Mouse (Mus musculus) CH12.LX (cell line): ENCODE results near the gene Cntnap1. TPM values are rescaled to one million over a fixed set of nuclear protein-coding genes. Genes with fewer than 3 reads are reported as not detected.

Source experiments
- DNase-seq: peaks from one replicate; pipeline ENCODE4 v3.0.0-alpha.2; 2013; ENCODE audit errors: extremely low read depth
- H3K27ac ChIP-seq: 2 replicates; pipeline ENCODE4 v1.5.1; 2012; ENCODE audit warnings: low read depth, mild to moderate bottlenecking, control low read depth, moderate library complexity; ENCODE audit not compliant: insufficient read depth
- H3K27me3 ChIP-seq: replicated peaks from 2 replicates; pipeline ENCODE3; 2012; ENCODE audit warnings: inconsistent platforms
- H3K36me3 ChIP-seq, 2 experiments: replicated peaks in 1 of 2; 2 replicates each; pipeline versions ENCODE3 to v1.6.1; 2012; ENCODE audit warnings: inconsistent platforms in 1 of 2, low read length in 1 of 2, mild to moderate bottlenecking in 1 of 2, mixed read lengths in 1 of 2, moderate library complexity in 1 of 2; ENCODE audit not compliant: control insufficient read depth in 1 of 2, insufficient read depth in 1 of 2
- H3K4me1 ChIP-seq, 2 experiments: 2 replicates each; pipeline ENCODE4 v1.6.1; 2012; ENCODE audit warnings: inconsistent platforms in 1 of 2, moderate library complexity in 1 of 2; ENCODE audit not compliant: insufficient read depth in 2 of 2, control insufficient read depth in 1 of 2
- H3K4me2 ChIP-seq: 2 replicates; pipeline ENCODE4 v1.6.1; 2012; ENCODE audit warnings: low read depth, mild to moderate bottlenecking, control low read depth; ENCODE audit not compliant: poor library complexity, insufficient read depth, severe bottlenecking
- H3K4me3 ChIP-seq, 3 experiments: fragments of 150-350 bp in 1 of 3; sonication (generic) in 1 of 3; replicated peaks in 1 of 3; 2 replicates each; pipeline versions ENCODE3 to v1.5.1; 2011 to 2012; ENCODE audit warnings: low read depth in 2 of 3, low read length in 2 of 3, mild to moderate bottlenecking in 2 of 3, moderate library complexity in 2 of 3, control low read depth in 1 of 3, improper control_type of control experiment in 1 of 3, inconsistent platforms in 1 of 3, mixed read lengths in 1 of 3; ENCODE audit not compliant: poor library complexity in 1 of 3
- H3K79me2 ChIP-seq: replicated peaks from 2 replicates; pipeline ENCODE4 v1.6.1; 2012; ENCODE audit warnings: mild to moderate bottlenecking, moderate library complexity; ENCODE audit not compliant: control insufficient read depth, poor library complexity, insufficient read depth, severe bottlenecking; ENCODE audit errors: extremely low read depth
- H3K9ac ChIP-seq: 2 replicates; pipeline ENCODE4 v1.6.1; 2012; ENCODE audit warnings: low read depth, mild to moderate bottlenecking, control low read depth, moderate library complexity; ENCODE audit not compliant: insufficient read depth
- H3K9me3 ChIP-seq: replicated peaks from 2 replicates; pipeline ENCODE3; 2012; ENCODE audit warnings: low read length, inconsistent platforms, mixed read lengths
- BHLHE40 ChIP-seq: IDR thresholded peaks from 2 replicates; pipeline ENCODE4 v1.6.1; 2011; ENCODE audit warnings: mild to moderate bottlenecking, low read depth, low read length, improper control_type of control experiment
- CHD1 ChIP-seq: IDR thresholded peaks from 2 replicates; pipeline ENCODE4 v1.6.1; 2012; ENCODE audit warnings: low read depth, low read length, improper control_type of control experiment, inconsistent platforms
- CHD2 ChIP-seq: IDR thresholded peaks from 2 replicates; pipeline ENCODE4 v1.6.1; 2011; ENCODE audit warnings: low read length, improper control_type of control experiment
- E2F4 ChIP-seq: IDR thresholded peaks from 2 replicates; pipeline ENCODE4 v1.6.1; 2011; ENCODE audit warnings: low read depth, low read length, improper control_type of control experiment; ENCODE audit not compliant: insufficient replicate concordance
- EP300 ChIP-seq: IDR thresholded peaks from 2 replicates; pipeline ENCODE4 v1.6.1; 2011; ENCODE audit warnings: low read length, improper control_type of control experiment
- ETS1 ChIP-seq: conservative IDR thresholded peaks from 2 replicates; pipeline ENCODE4 v1.6.1; 2012; ENCODE audit warnings: low read depth, mild to moderate bottlenecking, inconsistent platforms, low read length, improper control_type of control experiment, moderate library complexity
- GABPA ChIP-seq: IDR thresholded peaks from 2 replicates; pipeline ENCODE4 v1.6.1; 2012; ENCODE audit warnings: low read depth, low read length, improper control_type of control experiment, inconsistent platforms; ENCODE audit not compliant: insufficient replicate concordance
- HCFC1 ChIP-seq: IDR thresholded peaks from 2 replicates; pipeline ENCODE4 v1.6.1; 2012; ENCODE audit warnings: low read depth, mild to moderate bottlenecking, inconsistent platforms, low read length, improper control_type of control experiment
- JUND ChIP-seq: conservative IDR thresholded peaks from 2 replicates; pipeline ENCODE4 v1.6.1; 2011; ENCODE audit warnings: low read depth, low read length, improper control_type of control experiment
- MAFK ChIP-seq: IDR thresholded peaks from 2 replicates; pipeline ENCODE4 v1.6.1; 2011; ENCODE audit warnings: low read length, improper control_type of control experiment; ENCODE audit not compliant: insufficient replicate concordance
- MAZ ChIP-seq: IDR thresholded peaks from 2 replicates; pipeline ENCODE4 v1.6.1; 2012; ENCODE audit warnings: low read depth, mild to moderate bottlenecking, inconsistent platforms, low read length, improper control_type of control experiment, moderate library complexity
- NRF1 ChIP-seq: IDR thresholded peaks from 2 replicates; pipeline ENCODE4 v1.6.1; 2014; ENCODE audit warnings: low read depth, mild to moderate bottlenecking, inconsistent platforms, low read length, improper control_type of control experiment, moderate library complexity
- PAX5 ChIP-seq: IDR thresholded peaks from 2 replicates; pipeline ENCODE4 v1.6.1; 2012; ENCODE audit warnings: low read length, inconsistent platforms, mixed read lengths
- POLR2AphosphoS2 ChIP-seq: IDR thresholded peaks from 2 replicates; pipeline ENCODE4 v1.6.1; 2011; ENCODE audit warnings: low read depth, low read length, improper control_type of control experiment
- RAD21 ChIP-seq: IDR thresholded peaks from 2 replicates; pipeline ENCODE4 v1.6.1; 2011; ENCODE audit warnings: low read depth, mild to moderate bottlenecking, low read length, improper control_type of control experiment, moderate library complexity
- SIN3A ChIP-seq: IDR thresholded peaks from 2 replicates; pipeline ENCODE4 v1.6.1; 2012; ENCODE audit warnings: low read length, improper control_type of control experiment, inconsistent platforms
- SMC3 ChIP-seq: IDR thresholded peaks from 2 replicates; pipeline ENCODE4 v1.6.1; 2011; ENCODE audit warnings: low read depth, low read length, improper control_type of control experiment
- TBP ChIP-seq: conservative IDR thresholded peaks from 2 replicates; pipeline ENCODE4 v1.6.1; 2011; ENCODE audit warnings: low read depth, low read length, improper control_type of control experiment
- UBTF ChIP-seq: IDR thresholded peaks from 2 replicates; pipeline ENCODE4 v1.6.1; 2012; ENCODE audit warnings: low read depth, mild to moderate bottlenecking, inconsistent platforms, low read length, improper control_type of control experiment, moderate library complexity
- USF1 ChIP-seq: IDR thresholded peaks from 2 replicates; pipeline ENCODE4 v1.6.1; 2014; ENCODE audit warnings: low read depth, mild to moderate bottlenecking, inconsistent platforms, low read length, improper control_type of control experiment
- USF2 ChIP-seq: conservative IDR thresholded peaks from 2 replicates; pipeline ENCODE4 v1.6.1; 2011; ENCODE audit warnings: low read depth, low read length, improper control_type of control experiment
- ZC3H11A ChIP-seq: IDR thresholded peaks from 2 replicates; pipeline ENCODE4 v1.6.1; 2012; ENCODE audit warnings: low read depth, mild to moderate bottlenecking, inconsistent platforms, low read length, improper control_type of control experiment
- ZKSCAN1 ChIP-seq: IDR thresholded peaks from 2 replicates; pipeline ENCODE4 v1.6.1; 2012; ENCODE audit warnings: low read depth, inconsistent platforms, low read length, improper control_type of control experiment, borderline replicate concordance
- ZMIZ1 ChIP-seq: IDR thresholded peaks from 2 replicates; pipeline ENCODE4 v1.6.1; 2012; ENCODE audit warnings: low read depth, mild to moderate bottlenecking, inconsistent platforms, low read length, improper control_type of control experiment
- dilution Hi-C: fragments of 300-500 bp; cut with MboI; formaldehyde crosslinking; loops from 2 replicates; pipeline ENCODE4 v1.14.3; 2020; ENCODE audit warnings: low sequenced_read_pairs; ENCODE audit not compliant: extremely low pct_unique_long_range_greater_than_20kb, extremely low pct_ligation_motif_present
- in situ Hi-C: fragments of 300-500 bp; cut with MboI; formaldehyde crosslinking; loops from 3 replicates; pipeline ENCODE4 v1.14.3; 2019; ENCODE audit warnings: low sequenced_read_pairs, low pct_ligation_motif_present, low pct_unique_long_range_greater_than_20kb, mixed read lengths
- polyA plus RNA-seq: library from polyadenylated mRNA; unstranded; fragments of >175 nt; gene quantifications from 2 replicates; pipeline ENCODE4 v1.2.1, GENCODE M21; 2012; ENCODE audit warnings: low read depth; ENCODE audit not compliant: insufficient read length
- total RNA-seq, 2 experiments: library from RNA; depleted of rRNA; stranded (reverse); fragments of 300-350 nt in 1 of 2; fragments of >200 nt in 1 of 2; gene quantifications; 2 replicates each; pipeline ENCODE4 v1.2.3; 2012 to 2014

Gene Cntnap1
- total and polyA plus RNA-seq, 3 experiments = 4.4 to 19.5 (median 15.6) TPM

- Histone ChIP-seq H3K9ac (no peak overlapping the region), H3K79me2 (no peaks in the 10 kb centered on the region), H3K9me3 (no peaks in the 10 kb centered on the region), H3K4me1 (peaks cover 9 to 27% of the 10 kb centered on the region in 2 experiments), H3K4me3 (no peak overlapping the region), H3K4me2 (no peak overlapping the region), H3K27ac (no peak overlapping the region), H3K36me3 (peaks cover 2 to 22% of the 10 kb centered on the region in 2 experiments), H3K27me3 (no peaks in the 10 kb centered on the region)
- dilution Hi-C loops (no loop called here), in situ Hi-C loops (no loop called here)
- TF ChIP-seq CHD2 (no peak), ZC3H11A (no peak), BHLHE40 (no peak), ZMIZ1 (no peak), RAD21 (no peak)
- DNase-seq = no peak
These were observed 15.7 kb upstream of the Cntnap1 start for GRCm38 (mm10) chr11:101154648-101155047.

- Histone ChIP-seq H3K9ac (no peak overlapping the region), H3K9me3 (no peaks in the 10 kb centered on the region), H3K36me3 (peaks cover 3 to 25% of the 10 kb centered on the region in 2 experiments), H3K4me1 (peaks cover 9 to 27% of the 10 kb centered on the region in 2 experiments), H3K27ac (no peak overlapping the region), H3K4me3 (peak overlapping the region in 1 of 3 experiments; percentile 45), H3K27me3 (no peaks in the 10 kb centered on the region), H3K4me2 (peak overlapping the region; percentile 47), H3K79me2 (no peaks in the 10 kb centered on the region)
- in situ Hi-C loops (no loop called here), dilution Hi-C loops (no loop called here)
- TF ChIP-seq SMC3 = no peak
- no peak for TF ChIP-seq HCFC1
- TF ChIP-seq ZKSCAN1 = no peak
- TF ChIP-seq E2F4 = no peak
- TF ChIP-seq UBTF = no peak
- TF ChIP-seq GABPA = no peak
- no peak for TF ChIP-seq PAX5
- no peak for DNase-seq
These were observed 15.2 kb upstream of the Cntnap1 start for GRCm38 (mm10) chr11:101155151-101155550.

- peak within 1 kb of the TSS; percentile 58 for H3K4me2 ChIP-seq
- H3K9ac ChIP-seq = peak within 1 kb of the TSS; percentile 65
- H3K9me3 ChIP-seq = no peaks in the 10 kb centered on the region
- peak; percentile 94 for DNase-seq
- peaks cover 9 to 27% of the 10 kb centered on the region in 2 experiments for H3K4me1 ChIP-seq
- no peaks in the 10 kb centered on the region for H3K27me3 ChIP-seq
- in situ Hi-C loops = no loop called here
- H3K27ac ChIP-seq = peak within 1 kb of the TSS; percentile 59
- no peaks in the 10 kb centered on the region for H3K79me2 ChIP-seq
- H3K4me3 ChIP-seq = peak within 1 kb of the TSS; percentile 45 to 72 (median 62)
- H3K36me3 ChIP-seq = peaks cover 9 to 28% of the 10 kb centered on the region in 2 experiments
- dilution Hi-C loops = no loop called here
- peak; percentile 67 for TF ChIP-seq EP300
- TF ChIP-seq E2F4 = 0 out of 2 replicates have a peak, but pooled peaks have one; percentile 27
- TF ChIP-seq CHD1 = no peak
- peak; percentile 71 for TF ChIP-seq UBTF
- TF ChIP-seq ZMIZ1 = peak; percentile 82
- TF ChIP-seq ETS1 = peak; percentile 85
- peak; percentile 97 for TF ChIP-seq NRF1
- peak; percentile 91 for TF ChIP-seq CHD2
- no peak; the same call in 1 of the 2 replicates for TF ChIP-seq USF1
- TF ChIP-seq MAZ = 0 out of 2 replicates have a peak, but pooled peaks have one; percentile 44
- 0 out of 2 replicates have a peak, but pooled peaks have one; percentile 22 for TF ChIP-seq JUND
- TF ChIP-seq SIN3A = peak; percentile 88
- TF ChIP-seq GABPA = no peak
- TF ChIP-seq MAFK = no peak
- no peak for TF ChIP-seq POLR2AphosphoS2
- TF ChIP-seq SMC3 = 0 out of 2 replicates have a peak, but pooled peaks have one; percentile 23
- TF ChIP-seq TBP = 0 out of 2 replicates have a peak, but pooled peaks have one; percentile 68
- no peak for TF ChIP-seq USF2
These were observed 14.5 kb upstream of the Cntnap1 start, which contains the start of gene Tubg2 for GRCm38 (mm10) chr11:101155728-101156371. Tubg2 (plus strand) TSS chr11:101155907.
